Mouse (Mus musculus) right cerebral cortex, postnatal 14 days (tissue): ENCODE measurements around the gene Cdh16.
A peak's percentile ranks its signal among the peaks of the same experiment; 100 is the strongest.
"Not testable (repeated sequence)": the region's sequence is repeated elsewhere in the genome, so short reads cannot be mapped to it uniquely, and the experiment has no call there.

Experiments used
- DNase-seq: peaks from one replicate; pipeline ENCODE4 v3.0.0; 2022

Cdh16 gene

GRCm38 (mm10) chr8:104611613-104612012 lies 12.6 kb downstream of the Cdh16 start:
- no peak for DNase-seq

GRCm38 (mm10) chr8:104610185-104610766 lies 13.9 kb downstream of the Cdh16 start:
- DNase-seq: no peak

- no peak for DNase-seq
Observed at GRCm38 (mm10) chr8:104609222-104609621, 15.0 kb downstream of the Cdh16 start.

DNA sequence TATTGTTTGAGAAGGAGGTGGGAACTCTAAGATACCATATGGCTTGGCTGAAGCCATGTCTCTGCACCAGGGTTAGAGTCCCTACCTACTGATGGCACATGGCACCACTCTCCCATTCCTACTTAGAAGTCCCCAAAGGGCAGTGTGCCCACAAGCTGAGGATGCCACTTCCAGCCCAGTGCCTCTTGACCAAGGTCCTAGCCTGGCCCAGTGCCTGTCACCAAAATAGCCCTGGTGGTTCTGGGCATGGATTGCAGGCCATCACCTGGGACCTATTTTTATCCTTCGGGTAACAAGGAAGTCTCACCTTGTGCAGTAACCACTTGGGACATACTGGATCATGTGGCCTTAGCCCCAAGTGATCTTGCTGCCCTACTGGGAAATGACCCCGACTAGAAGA lies 16.3 kb downstream of the Cdh16 start:
- DNase-seq: no peak

GRCm38 (mm10) chr8:104606329-104606728 lies 17.9 kb downstream of the Cdh16 start:
- peak; percentile 28 for DNase-seq

GRCm38 (mm10) chr8:104603245-104603593 lies 21.0 kb downstream of the Cdh16 start:
- DNase-seq: no peak

- peak; percentile 81 for DNase-seq
Observed at GRCm38 (mm10) chr8:104602468-104603244, 21.5 kb downstream of the Cdh16 start.

- no peak for DNase-seq
Observed at GRCm38 (mm10) chr8:104601941-104602371, 22.2 kb downstream of the Cdh16 start.

- no peak for DNase-seq
Observed at GRCm38 (mm10) chr8:104601386-104601785, 22.8 kb downstream of the Cdh16 start.

DNA sequence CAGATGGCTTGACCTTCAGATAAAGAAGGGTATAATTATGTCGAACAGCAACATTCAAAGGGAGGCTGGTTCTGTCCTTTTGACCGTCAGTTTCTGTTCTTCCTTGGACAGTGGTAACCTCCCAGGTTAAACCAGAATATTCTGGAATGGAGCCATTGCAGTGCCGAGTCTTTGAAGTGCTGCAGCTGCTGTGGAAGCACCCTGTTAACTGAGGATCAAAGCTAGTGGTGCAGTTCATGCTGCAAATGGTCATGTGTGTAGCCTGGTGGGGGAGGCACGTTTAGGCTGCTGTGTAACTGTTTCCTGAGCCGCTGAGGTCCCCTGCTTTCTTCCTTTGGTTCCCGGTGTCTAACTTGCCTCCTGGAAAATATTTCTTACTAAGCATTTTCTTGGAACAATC lies 25.7 kb downstream of the Cdh16 start:
- no peak for DNase-seq

DNA sequence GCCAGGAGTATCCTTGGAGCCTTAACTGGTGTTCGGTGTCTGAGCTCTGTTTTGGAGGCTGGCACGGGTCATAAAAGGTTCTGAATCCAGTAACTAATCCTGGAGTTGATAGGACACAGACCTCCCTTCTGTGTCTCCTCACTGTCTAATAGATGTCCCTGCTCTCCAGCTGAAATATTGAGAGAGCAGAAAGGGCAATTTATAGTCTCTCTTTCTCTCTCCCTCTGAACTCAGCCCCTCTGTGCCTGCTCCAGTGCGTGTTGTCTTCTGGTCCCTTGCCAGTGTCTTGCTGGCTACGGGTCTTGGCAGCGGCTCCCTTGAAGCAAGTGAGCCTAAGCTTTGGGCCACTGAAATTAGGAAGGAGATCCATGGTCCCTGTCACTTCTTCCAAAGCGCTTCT lies 26.5 kb downstream of the Cdh16 start:
- DNase-seq: no peak

DNA sequence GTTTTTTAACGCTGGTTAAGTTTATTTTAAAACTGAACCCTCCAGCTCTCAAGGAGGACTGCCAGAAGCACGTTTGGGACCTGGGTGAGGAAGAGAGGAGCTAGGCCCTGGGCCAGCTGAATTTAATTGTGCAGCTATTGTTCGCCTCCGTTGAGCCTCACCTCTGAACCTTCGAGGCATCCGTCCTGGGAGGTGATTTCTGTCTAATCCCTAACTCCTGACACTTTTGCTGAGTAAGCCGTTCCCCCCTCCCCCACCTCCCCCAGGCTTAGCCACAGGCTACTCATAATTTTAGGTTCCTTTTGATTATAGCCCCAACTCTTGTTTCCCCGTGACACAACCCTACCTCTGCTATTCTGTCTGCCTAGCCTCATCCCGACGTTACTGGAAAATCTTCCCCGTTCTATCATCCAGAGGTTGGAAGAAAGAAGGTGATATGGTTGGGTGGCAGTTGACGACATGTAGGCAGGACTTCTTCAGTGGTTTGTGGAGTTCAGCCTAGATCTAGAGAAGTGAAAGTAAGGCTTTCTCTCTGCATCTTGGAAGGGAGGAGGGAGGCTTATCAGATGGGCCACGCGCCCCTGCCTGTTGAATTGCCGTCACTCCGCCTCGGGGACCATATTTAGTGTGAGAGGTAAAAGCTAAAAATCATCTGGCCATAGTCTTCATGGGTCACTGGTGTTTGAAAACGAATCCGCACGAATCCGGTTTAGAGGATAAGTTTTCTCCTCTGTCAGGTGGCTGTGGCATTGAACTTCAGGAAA lies 28.2 kb downstream of the Cdh16 start:
- no peak for DNase-seq

DNA sequence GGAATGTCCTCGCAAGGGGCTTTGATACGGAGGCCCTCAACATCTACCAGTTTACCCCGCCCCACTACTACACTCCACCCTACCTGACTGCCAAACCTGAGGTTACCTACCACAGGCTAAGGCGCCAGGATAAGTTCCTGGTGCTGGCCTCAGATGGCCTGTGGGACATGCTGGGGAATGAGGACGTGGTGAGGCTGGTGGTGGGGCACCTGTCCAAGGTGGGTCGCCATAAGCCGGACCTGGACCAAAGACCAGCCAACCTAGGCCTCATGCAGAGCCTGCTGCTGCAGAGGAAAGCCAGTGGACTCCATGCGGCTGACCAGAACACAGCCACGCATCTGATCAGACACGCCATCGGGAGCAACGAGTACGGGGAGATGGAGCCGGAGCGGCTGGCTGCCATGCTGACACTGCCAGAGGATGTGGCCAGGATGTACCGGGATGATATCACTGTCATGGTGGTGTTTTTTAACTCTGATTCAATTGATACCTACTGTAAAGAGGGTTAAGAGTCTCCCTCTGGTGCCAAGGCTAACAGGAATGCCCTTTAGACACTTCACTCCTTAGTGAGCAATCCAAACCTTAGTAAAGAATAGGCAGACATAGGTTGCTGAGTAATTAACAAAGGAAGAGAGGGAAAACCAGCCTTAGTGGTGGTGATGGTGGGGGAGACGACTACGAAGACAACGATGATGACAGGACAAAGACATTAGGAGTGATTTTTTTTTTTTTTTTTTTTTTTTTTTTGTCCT lies 29.4 kb downstream of the Cdh16 start:
- no peak for DNase-seq

- no peak for DNase-seq
Observed at GRCm38 (mm10) chr8:104593536-104594325, 30.5 kb downstream of the Cdh16 start.

GRCm38 (mm10) chr8:104592566-104592965 lies 31.6 kb downstream of the Cdh16 start:
- no peak for DNase-seq

DNA sequence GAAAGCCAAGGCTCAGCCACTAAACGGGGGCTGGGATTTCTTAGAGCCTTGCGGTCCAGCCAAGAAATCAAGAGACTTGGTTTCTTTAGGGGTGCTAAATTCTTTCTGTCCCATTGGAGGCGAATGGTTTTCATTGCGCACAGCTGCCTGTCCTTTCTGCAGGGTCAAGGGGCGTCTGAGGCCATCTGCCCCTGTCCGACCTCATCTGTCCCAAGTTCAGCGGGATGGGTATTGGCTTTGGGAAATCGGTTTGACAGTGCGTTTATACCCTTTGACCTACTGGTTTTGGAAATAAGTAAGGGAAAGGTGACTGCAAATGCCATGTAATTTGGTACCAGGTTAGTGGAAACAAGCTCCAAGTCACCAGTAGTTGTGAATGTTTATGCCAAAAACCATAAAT lies 32.3 kb downstream of the Cdh16 start:
- no peak for DNase-seq

- DNase-seq: peak; percentile 77
Observed at GRCm38 (mm10) chr8:104591133-104591834, 32.9 kb downstream of the Cdh16 start, which contains the start of gene Pdp2. Pdp2 (plus strand) TSS chr8:104591451.

- no peak for DNase-seq
Observed at GRCm38 (mm10) chr8:104590284-104590683, 33.9 kb downstream of the Cdh16 start.

DNA sequence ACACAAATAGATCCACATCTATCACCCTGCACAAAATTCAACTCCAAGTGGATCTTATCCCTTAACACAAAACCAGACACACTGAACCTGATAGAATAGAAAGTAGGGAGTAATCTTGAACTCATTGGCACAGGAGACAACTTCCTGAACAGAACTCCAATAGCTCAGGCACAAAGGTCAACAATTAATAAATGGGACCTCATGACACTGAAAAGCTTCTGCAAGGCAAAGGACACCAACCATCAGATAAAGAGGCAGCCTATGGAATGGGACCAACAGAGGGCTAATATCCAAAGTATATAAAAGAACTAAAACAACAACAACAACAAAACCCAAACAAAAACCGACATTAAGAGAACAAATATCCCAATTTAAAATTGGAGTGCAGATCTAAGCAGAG lies 39.7 kb downstream of the Cdh16 start:
- DNase-seq: no peak

DNA sequence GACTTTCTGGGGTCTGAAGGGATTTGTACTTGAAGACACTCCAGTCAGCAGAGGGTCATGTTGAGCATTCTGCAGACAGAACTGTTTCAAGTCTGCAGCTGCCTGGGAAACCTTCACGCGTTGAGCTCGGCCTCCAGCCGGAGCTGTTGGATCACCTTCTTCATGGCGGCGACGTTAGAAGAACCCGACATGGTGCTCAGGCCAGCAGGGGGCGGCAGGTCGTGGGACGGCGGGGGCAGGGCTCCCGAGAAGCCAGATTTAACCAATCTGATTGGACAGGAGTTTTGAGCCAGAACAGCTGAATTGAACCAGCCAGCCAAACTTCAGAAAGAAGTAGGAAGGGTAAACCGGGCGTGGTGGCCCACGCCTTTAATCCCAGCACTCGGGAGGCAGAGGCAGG lies 46.6 kb downstream of the Cdh16 start:
- DNase-seq: not testable (repeated sequence)

DNA sequence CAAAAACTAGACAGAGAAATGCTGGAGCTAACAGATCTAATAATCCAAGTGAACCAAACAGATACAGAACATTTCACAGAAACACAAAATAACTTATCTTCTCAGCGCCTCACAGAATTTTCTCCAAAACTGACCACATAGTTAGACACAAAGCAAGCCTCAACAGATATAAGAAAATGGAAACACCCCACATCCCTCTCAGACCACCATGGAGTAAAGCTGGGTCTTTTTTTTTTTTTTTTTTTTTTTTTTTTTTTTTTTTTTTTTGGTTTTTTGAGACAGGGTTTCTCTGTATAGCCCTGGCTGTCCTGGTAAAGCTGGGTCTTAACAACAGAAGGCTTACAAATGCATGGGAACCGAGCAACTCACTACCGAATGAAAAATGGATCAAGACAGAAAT lies 47.4 kb downstream of the Cdh16 start:
- no peak for DNase-seq
